Mouse (Mus musculus) kidney, adult 2 months (tissue): Measurements from ENCODE around the gene Iars2.

ENCODE experiments used
- CTCF ChIP-seq: fragments of 200-500 bp; conservative IDR thresholded peaks from 2 replicates; pipeline ENCODE4 v1.5.1; 2011; ENCODE audit warnings: low read depth, mild to moderate bottlenecking, control low read depth, low read length, moderate library complexity, mixed read lengths; ENCODE audit not compliant: insufficient read depth, insufficient read length
- POLR2A ChIP-seq: fragments of 200-500 bp; IDR thresholded peaks from one replicate; pipeline ENCODE4 v1.6.1; 2011; ENCODE audit warnings: low read depth, low read length, control low read depth

GRCm38 (mm10) chr1:185331983-185332430, 2.8 kb upstream of the Iars2 start, which contains the start of gene Bpnt1:
- TF ChIP-seq CTCF = no peak
- peak; percentile 85 for TF ChIP-seq POLR2A
